Mouse (Mus musculus) neural tube, embryonic 10.5 days (tissue): ENCODE measurements around the gene Mast1.

Experiments
- DNase-seq: peaks from one replicate; pipeline ENCODE4 v3.0.0-alpha.2; 2017; ENCODE audit warnings: low spot score; ENCODE audit errors: extremely low spot score

The Mast1 gene

GRCm38 (mm10) chr8:84973803-84974542 is 36.8 kb upstream of the Mast1 start:
- peak; percentile 41 for DNase-seq

- DNase-seq, result no peak
Measured at GRCm38 (mm10) chr8:84973079-84973478, 35.9 kb upstream of the Mast1 start.

GRCm38 (mm10) chr8:84970913-84971312 is 33.8 kb upstream of the Mast1 start:
- DNase-seq, result no peak

- no peak for DNase-seq
Measured at GRCm38 (mm10) chr8:84970135-84970790, 33.1 kb upstream of the Mast1 start.

GRCm38 (mm10) chr8:84969241-84970134 is 32.3 kb upstream of the Mast1 start, which contains the start of the genes Gm49661, Prdx2 and Rnaseh2a:
Gm49661 (minus strand) TSS chr8:84969433.
Prdx2 (plus strand) TSS chr8:84969587.
Rnaseh2a (minus strand) TSS chr8:84969767.
- DNase-seq, result peak; percentile 89

- no peak for DNase-seq
Measured at GRCm38 (mm10) chr8:84968650-84969049, 31.5 kb upstream of the Mast1 start.

- no peak for DNase-seq
Measured at GRCm38 (mm10) chr8:84967532-84968304, 30.6 kb upstream of the Mast1 start.

GRCm38 (mm10) chr8:84966603-84967002 is 29.4 kb upstream of the Mast1 start:
- no peak for DNase-seq

GRCm38 (mm10) chr8:84965731-84966291 is 28.7 kb upstream of the Mast1 start:
- DNase-seq, result peak; percentile 91

GRCm38 (mm10) chr8:84963952-84964351 is 26.8 kb upstream of the Mast1 start:
- no peak for DNase-seq

GRCm38 (mm10) chr8:84959811-84960210 is 22.7 kb upstream of the Mast1 start:
- DNase-seq, result no peak

- peak; percentile 79 for DNase-seq
Measured at GRCm38 (mm10) chr8:84956768-84957167, 19.6 kb upstream of the Mast1 start.

GRCm38 (mm10) chr8:84952612-84953255 is 15.6 kb upstream of the Mast1 start:
- DNase-seq, result no peak

- DNase-seq, result no peak
Measured at GRCm38 (mm10) chr8:84949753-84950152, 12.6 kb upstream of the Mast1 start.

- peak; percentile 64 for DNase-seq
Measured at GRCm38 (mm10) chr8:84947241-84947545, 10.0 kb upstream of the Mast1 start.

GRCm38 (mm10) chr8:84946528-84947240 is 9.5 kb upstream of the Mast1 start, which contains the start of gene Rtbdn:
Rtbdn (plus strand) TSS chr8:84946991.
- DNase-seq, result peak; percentile 40

- peak; percentile 51 for DNase-seq
Measured at GRCm38 (mm10) chr8:84945633-84946527, 8.7 kb upstream of the Mast1 start.

GRCm38 (mm10) chr8:84945235-84945632 is 8.1 kb upstream of the Mast1 start:
- peak; percentile 32 for DNase-seq
